Mouse (Mus musculus) CH12.LX (cell line): ENCODE measurements around the gene Ablim1. TPM values are rescaled to one million over a fixed set of nuclear protein-coding genes. Genes with fewer than 3 reads are reported as not detected.
A peak's percentile ranks its signal among the peaks of the same experiment; 100 is the strongest.

Experiments used
- DNase-seq: peaks from one replicate; pipeline ENCODE4 v3.0.0-alpha.2; 2013; ENCODE audit errors: extremely low read depth
- H3K27ac ChIP-seq: 2 replicates; pipeline ENCODE4 v1.5.1; 2012; ENCODE audit warnings: low read depth, mild to moderate bottlenecking, control low read depth, moderate library complexity; ENCODE audit not compliant: insufficient read depth
- H3K27me3 ChIP-seq: replicated peaks from 2 replicates; pipeline ENCODE3; 2012; ENCODE audit warnings: inconsistent platforms
- H3K36me3 ChIP-seq, 2 experiments: replicated peaks in 1 of 2; 2 replicates each; pipeline versions ENCODE3 to v1.6.1; 2012; ENCODE audit warnings: inconsistent platforms in 1 of 2, low read length in 1 of 2, mild to moderate bottlenecking in 1 of 2, mixed read lengths in 1 of 2, moderate library complexity in 1 of 2; ENCODE audit not compliant: control insufficient read depth in 1 of 2, insufficient read depth in 1 of 2
- H3K4me1 ChIP-seq, 2 experiments: 2 replicates each; pipeline ENCODE4 v1.6.1; 2012; ENCODE audit warnings: inconsistent platforms in 1 of 2, moderate library complexity in 1 of 2; ENCODE audit not compliant: insufficient read depth in 2 of 2, control insufficient read depth in 1 of 2
- H3K4me2 ChIP-seq: 2 replicates; pipeline ENCODE4 v1.6.1; 2012; ENCODE audit warnings: low read depth, mild to moderate bottlenecking, control low read depth; ENCODE audit not compliant: poor library complexity, insufficient read depth, severe bottlenecking
- H3K4me3 ChIP-seq, 3 experiments: fragments of 150-350 bp in 1 of 3; sonication (generic) in 1 of 3; replicated peaks in 1 of 3; 2 replicates each; pipeline versions ENCODE3 to v1.5.1; 2011 to 2012; ENCODE audit warnings: low read depth in 2 of 3, low read length in 2 of 3, mild to moderate bottlenecking in 2 of 3, moderate library complexity in 2 of 3, control low read depth in 1 of 3, improper control_type of control experiment in 1 of 3, inconsistent platforms in 1 of 3, mixed read lengths in 1 of 3; ENCODE audit not compliant: poor library complexity in 1 of 3
- H3K79me2 ChIP-seq: replicated peaks from 2 replicates; pipeline ENCODE4 v1.6.1; 2012; ENCODE audit warnings: mild to moderate bottlenecking, moderate library complexity; ENCODE audit not compliant: control insufficient read depth, poor library complexity, insufficient read depth, severe bottlenecking; ENCODE audit errors: extremely low read depth
- H3K9ac ChIP-seq: 2 replicates; pipeline ENCODE4 v1.6.1; 2012; ENCODE audit warnings: low read depth, mild to moderate bottlenecking, control low read depth, moderate library complexity; ENCODE audit not compliant: insufficient read depth
- H3K9me3 ChIP-seq: replicated peaks from 2 replicates; pipeline ENCODE3; 2012; ENCODE audit warnings: low read length, inconsistent platforms, mixed read lengths
- EP300 ChIP-seq: IDR thresholded peaks from 2 replicates; pipeline ENCODE4 v1.6.1; 2011; ENCODE audit warnings: low read length, improper control_type of control experiment
- IRF4 ChIP-seq: IDR thresholded peaks from 2 replicates; pipeline ENCODE4 v1.6.1; 2014; ENCODE audit warnings: low read depth, mild to moderate bottlenecking, inconsistent platforms, low read length, improper control_type of control experiment
- MAZ ChIP-seq: IDR thresholded peaks from 2 replicates; pipeline ENCODE4 v1.6.1; 2012; ENCODE audit warnings: low read depth, mild to moderate bottlenecking, inconsistent platforms, low read length, improper control_type of control experiment, moderate library complexity
- POLR2AphosphoS2 ChIP-seq: IDR thresholded peaks from 2 replicates; pipeline ENCODE4 v1.6.1; 2011; ENCODE audit warnings: low read depth, low read length, improper control_type of control experiment
- SIN3A ChIP-seq: IDR thresholded peaks from 2 replicates; pipeline ENCODE4 v1.6.1; 2012; ENCODE audit warnings: low read length, improper control_type of control experiment, inconsistent platforms
- dilution Hi-C: fragments of 300-500 bp; cut with MboI; formaldehyde crosslinking; loops from 2 replicates; pipeline ENCODE4 v1.14.3; 2020; ENCODE audit warnings: low sequenced_read_pairs; ENCODE audit not compliant: extremely low pct_unique_long_range_greater_than_20kb, extremely low pct_ligation_motif_present
- in situ Hi-C: fragments of 300-500 bp; cut with MboI; formaldehyde crosslinking; loops from 3 replicates; pipeline ENCODE4 v1.14.3; 2019; ENCODE audit warnings: low sequenced_read_pairs, low pct_ligation_motif_present, low pct_unique_long_range_greater_than_20kb, mixed read lengths
- polyA plus RNA-seq: library from polyadenylated mRNA; unstranded; fragments of >175 nt; gene quantifications from 2 replicates; pipeline ENCODE4 v1.2.1, GENCODE M21; 2012; ENCODE audit warnings: low read depth; ENCODE audit not compliant: insufficient read length
- total RNA-seq, 2 experiments: library from RNA; depleted of rRNA; stranded (reverse); fragments of 300-350 nt in 1 of 2; fragments of >200 nt in 1 of 2; gene quantifications; 2 replicates each; pipeline ENCODE4 v1.2.3; 2012 to 2014

Gene Ablim1
- total and polyA plus RNA-seq, 3 experiments, result 0.85 to 2.4 (median 2.0) TPM

DNA sequence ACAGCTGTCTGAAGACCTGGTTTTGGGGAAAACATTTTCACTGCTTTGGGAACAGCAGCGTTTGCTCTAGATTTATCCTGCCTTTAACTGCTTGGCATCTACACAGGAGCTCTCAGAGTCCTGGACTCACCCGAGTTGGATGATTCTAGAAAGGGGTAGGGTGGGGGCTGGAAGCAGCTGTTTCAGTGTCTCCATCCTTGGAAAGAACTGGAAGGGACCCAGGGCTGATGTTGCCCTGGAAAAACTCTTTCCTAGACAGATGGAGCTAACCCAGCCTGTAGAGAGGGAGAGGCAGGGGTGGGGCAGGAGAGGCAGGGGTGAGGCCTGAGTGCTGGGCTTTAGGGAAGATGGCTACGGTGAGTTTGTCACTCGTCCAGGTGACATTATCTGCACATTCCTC lies 330.5 kb downstream of the Ablim1 start:
- H3K36me3 ChIP-seq, result no peaks in the 10 kb centered on the region
- no peaks in the 10 kb centered on the region for H3K9me3 ChIP-seq
- in situ Hi-C loops, result no loop called here
- no peaks in the 10 kb centered on the region for H3K79me2 ChIP-seq
- dilution Hi-C loops, result no loop called here
- H3K4me1 ChIP-seq, result peaks cover 7 to 14% of the 10 kb centered on the region in 2 experiments
- no peaks in the 10 kb centered on the region for H3K27me3 ChIP-seq
- no peak overlapping the region for H3K4me2 ChIP-seq
- H3K4me3 ChIP-seq, result no peak overlapping the region
- DNase-seq, result no peak
- TF ChIP-seq SIN3A (no peak), IRF4 (no peak), MAZ (no peak), EP300 (no peak)
- H3K9ac ChIP-seq, result no peak overlapping the region
- H3K27ac ChIP-seq, result no peak overlapping the region

DNA sequence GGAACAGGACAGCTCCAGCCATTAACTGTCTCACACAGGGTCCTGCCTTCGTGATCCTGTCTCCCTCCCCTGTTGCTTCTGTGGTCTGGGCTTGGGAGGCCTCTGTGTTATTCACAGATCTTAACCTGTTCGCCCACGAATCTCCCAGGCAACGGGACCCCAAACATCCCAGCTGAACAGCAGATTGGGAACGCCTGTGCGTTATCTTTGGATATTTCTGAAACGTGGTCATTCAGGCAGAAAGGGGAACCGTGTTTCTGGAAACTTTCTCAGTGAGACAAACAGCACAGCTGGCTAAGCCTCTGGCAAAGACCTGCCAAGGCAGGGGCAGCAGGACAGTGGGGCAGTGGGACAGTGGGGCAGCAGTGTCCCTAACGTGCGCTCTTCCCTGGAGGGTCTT lies 331.0 kb downstream of the Ablim1 start:
- H3K36me3 ChIP-seq, result no peaks in the 10 kb centered on the region
- peaks cover 7 to 14% of the 10 kb centered on the region in 2 experiments for H3K4me1 ChIP-seq
- dilution Hi-C loops (no loop called here), in situ Hi-C loops (no loop called here)
- no peak overlapping the region for H3K9ac ChIP-seq
- DNase-seq, result no peak
- no peak overlapping the region for H3K27ac ChIP-seq
- no peaks in the 10 kb centered on the region for H3K79me2 ChIP-seq
- no peak overlapping the region for H3K4me2 ChIP-seq
- peak; percentile 28 for TF ChIP-seq EP300
- no peak for TF ChIP-seq POLR2AphosphoS2
- no peaks in the 10 kb centered on the region for H3K9me3 ChIP-seq
- H3K4me3 ChIP-seq, result no peak overlapping the region
- H3K27me3 ChIP-seq, result no peaks in the 10 kb centered on the region

Other genes starting within 250 kb of the Ablim1 start
- 4.1 and 4.4 TPM in 2 replicates for gene Fam160b1, start 45.8 kb upstream of the Ablim1 start, total RNA-seq (2012; rRNA removed)
- gene Fam160b1, start 45.8 kb upstream of the Ablim1 start, total RNA-seq (2014; rRNA removed), result 4.8 and 4.9 TPM in 2 replicates
- 6.5 and 7.7 TPM in 2 replicates for gene Fam160b1, start 45.8 kb upstream of the Ablim1 start, polyA plus RNA-seq
- gene Trub1, start 138.0 kb upstream of the Ablim1 start, total RNA-seq (2012; rRNA removed), result 35.0 and 36.4 TPM in 2 replicates
- 40.0 and 41.4 TPM in 2 replicates for gene Trub1, start 138.0 kb upstream of the Ablim1 start, total RNA-seq (2014; rRNA removed)
- gene Trub1, start 138.0 kb upstream of the Ablim1 start, polyA plus RNA-seq, result 36.2 and 47.1 TPM in 2 replicates